Mouse (Mus musculus) spleen, postnatal 36 days (tissue): ENCODE data around the gene Akr1c19.

Experiments
- DNase-seq, 2 experiments: peaks; one replicate each; pipeline ENCODE4 v3.0.0; 2022; ENCODE audit warnings: low spot score in 2 of 2, mixed read lengths in 1 of 2

Akr1c19 gene

GRCm38 (mm10) chr13:4270860-4271259 is 42.4 kb downstream of the Akr1c19 start:
- no peak for DNase-seq

- DNase-seq, result no peak
Measured at GRCm38 (mm10) chr13:4277526-4277925, 49.0 kb downstream of the Akr1c19 start.

GRCm38 (mm10) chr13:4279284-4279683 is 50.8 kb downstream of the Akr1c19 start, which contains the start of gene Akr1c12:
Gene Akr1c12 (minus strand): TSS chr13:4279433.
- DNase-seq, result no peak

- no peak for DNase-seq
Measured at GRCm38 (mm10) chr13:4281471-4282412, 53.2 kb downstream of the Akr1c19 start.

GRCm38 (mm10) chr13:4296991-4297390 is 68.5 kb downstream of the Akr1c19 start:
- no peak for DNase-seq
